Mouse (Mus musculus): Measurements from ENCODE around the gene Pdcd6ip.
A peak's percentile ranks its signal among the peaks of the same experiment; 100 is the strongest.
"Not testable (repeated sequence)": the region's sequence is repeated elsewhere in the genome, so short reads cannot be mapped to it uniquely, and the experiment has no call there.

Gene Pdcd6ip

GRCm38 (mm10) chr9:113707481-113708360, at the start of gene Pdcd6ip:
Gene Pdcd6ip (minus strand): TSS chr9:113708259.
- DNase-seq = peak; percentile 90

DNA sequence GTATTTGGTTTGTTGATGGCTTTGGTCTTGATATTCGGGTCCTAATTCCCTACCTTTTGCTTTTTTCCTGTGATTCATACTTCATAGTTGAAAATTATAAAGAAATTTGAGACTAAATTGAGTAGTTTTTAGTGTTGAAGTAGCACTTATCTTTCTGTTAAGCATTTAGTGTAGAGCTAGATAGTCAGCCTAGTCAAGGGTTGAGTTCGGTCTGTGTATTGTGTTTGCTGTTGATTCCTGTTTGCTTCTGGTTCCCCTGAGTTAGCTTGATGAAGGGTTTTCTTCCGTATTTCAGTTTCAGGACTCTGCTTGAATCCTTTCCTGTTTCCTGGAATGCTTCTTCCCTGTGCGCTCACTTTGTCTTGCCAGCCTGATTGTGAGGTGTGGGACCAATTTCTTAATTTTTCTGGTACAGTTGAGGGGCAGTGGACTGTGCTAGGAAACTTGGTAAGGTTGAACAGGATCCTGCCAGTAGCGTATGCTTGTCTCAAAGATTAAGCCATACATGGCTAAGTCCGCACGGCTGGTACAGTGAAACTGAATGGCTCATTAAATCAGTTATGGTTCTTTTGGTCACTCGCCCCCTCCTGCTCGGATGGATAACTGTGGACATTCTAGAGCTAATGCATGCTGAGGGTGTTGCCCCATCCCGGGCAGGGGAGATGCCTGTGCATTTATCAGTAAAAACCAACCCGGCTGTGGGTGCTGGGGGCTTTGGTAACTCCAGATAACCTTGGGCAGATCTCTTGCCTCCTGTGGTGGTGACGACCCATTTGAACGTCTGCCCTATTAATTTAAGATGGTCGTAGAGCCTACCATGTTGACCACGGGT, 48.0 kb upstream of the Pdcd6ip start:
- no peak for DNase-seq

GRCm38 (mm10) chr9:113749356-113749755, 41.3 kb upstream of the Pdcd6ip start:
- DNase-seq = peak; percentile 59

- DNase-seq = no peak
These were observed 35.2 kb upstream of the Pdcd6ip start for GRCm38 (mm10) chr9:113743291-113743690.

DNA sequence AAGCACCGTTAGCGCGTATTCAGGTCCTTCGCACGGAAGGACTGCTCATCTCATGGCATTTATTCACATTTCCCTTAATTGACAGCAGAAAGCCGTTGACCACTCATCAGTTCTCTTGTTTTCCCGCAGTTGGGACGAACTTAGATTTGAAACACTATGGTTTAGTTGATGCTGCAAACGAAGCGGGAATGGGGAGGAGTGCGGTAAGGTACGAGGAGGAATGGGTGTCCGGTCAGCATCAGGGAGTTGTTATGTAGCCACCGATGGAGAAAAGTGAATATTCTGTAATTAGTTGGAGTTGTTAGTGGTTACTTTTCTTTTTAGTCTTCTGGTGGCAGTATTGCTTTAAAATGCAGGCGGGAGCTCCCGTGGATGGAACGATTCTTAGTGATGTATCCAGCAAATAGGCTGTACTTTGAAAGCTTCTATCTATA, 34.3 kb upstream of the Pdcd6ip start:
- peak; percentile 15 for DNase-seq

DNA sequence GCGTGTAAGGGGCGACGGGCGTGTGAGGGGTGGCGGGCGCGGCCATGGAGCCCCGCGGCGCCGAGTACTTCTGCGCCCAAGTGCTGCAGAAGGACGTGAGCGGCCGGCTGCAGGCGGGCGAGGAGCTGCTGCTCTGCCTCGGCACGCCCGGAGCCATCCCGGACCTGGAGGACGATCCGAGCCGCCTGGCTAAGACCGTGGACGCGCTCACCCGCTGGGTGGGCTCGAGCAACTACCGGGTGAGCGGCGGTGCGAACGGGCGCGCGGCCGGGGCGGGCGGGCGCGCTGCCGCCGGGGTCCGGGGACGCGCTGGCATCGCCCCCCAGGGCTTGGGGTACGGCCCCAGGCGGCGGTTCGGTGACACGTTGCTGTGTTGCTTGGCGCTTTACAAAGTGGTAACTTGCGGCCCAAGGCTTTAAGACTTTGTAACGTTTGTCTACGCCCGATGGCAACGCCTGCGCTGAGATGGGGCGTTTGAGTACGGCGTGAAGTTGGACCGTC, 33.6 kb upstream of the Pdcd6ip start:
- peak; percentile 20 for DNase-seq

- DNase-seq = peak; percentile 80
These were observed 33.1 kb upstream of the Pdcd6ip start, which contains the start of gene Clasp2 for GRCm38 (mm10) chr9:113741108-113741636. Gene Clasp2 (plus strand): TSS chr9:113741473.

GRCm38 (mm10) chr9:113738941-113739340, 30.9 kb upstream of the Pdcd6ip start:
- DNase-seq = peak; percentile 31

- DNase-seq = no peak
These were observed 30.0 kb upstream of the Pdcd6ip start for GRCm38 (mm10) chr9:113738021-113738420.

GRCm38 (mm10) chr9:113735920-113736319, 27.9 kb upstream of the Pdcd6ip start:
- DNase-seq = no peak

DNA sequence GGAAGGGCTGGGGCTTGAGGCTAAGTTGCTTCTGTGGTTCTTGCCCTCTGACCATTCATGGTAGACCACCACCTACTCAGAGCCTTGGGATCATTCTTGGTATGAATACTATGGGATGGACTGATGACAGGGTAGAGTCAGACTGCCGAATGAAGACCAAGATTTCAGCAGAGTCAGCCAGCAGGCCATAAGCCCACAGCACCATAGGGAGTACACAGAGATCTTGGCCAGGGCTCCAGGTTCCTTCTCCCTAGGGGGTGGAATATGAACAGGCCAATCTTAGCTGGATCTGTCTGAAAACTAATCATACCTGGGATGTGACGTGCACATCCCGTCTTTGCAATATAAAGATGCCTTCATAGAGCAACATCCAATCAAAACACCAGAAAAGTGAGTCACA, 23.5 kb upstream of the Pdcd6ip start:
- no peak for DNase-seq

- DNase-seq = no peak
These were observed 19.1 kb upstream of the Pdcd6ip start for GRCm38 (mm10) chr9:113726991-113727680.

DNA sequence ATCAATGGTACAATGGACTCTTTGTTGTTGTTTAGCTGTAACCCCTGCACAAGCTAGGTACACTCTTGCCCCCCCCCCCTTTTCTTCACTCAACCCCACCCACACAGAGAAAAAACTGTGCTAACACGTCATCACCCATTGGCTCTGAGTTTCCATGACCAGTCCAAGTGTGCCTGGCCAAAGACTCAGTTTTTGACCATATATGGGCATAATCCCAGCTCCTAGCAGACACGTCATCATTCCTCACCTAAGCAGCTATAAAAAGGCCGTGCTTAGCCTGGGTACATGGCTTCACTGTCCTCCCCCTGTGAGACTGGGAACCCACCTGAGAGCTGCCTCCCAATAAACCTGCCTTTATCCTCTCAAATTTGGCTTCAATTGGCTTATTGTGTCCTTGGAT, 18.1 kb upstream of the Pdcd6ip start:
- no peak for DNase-seq

DNA sequence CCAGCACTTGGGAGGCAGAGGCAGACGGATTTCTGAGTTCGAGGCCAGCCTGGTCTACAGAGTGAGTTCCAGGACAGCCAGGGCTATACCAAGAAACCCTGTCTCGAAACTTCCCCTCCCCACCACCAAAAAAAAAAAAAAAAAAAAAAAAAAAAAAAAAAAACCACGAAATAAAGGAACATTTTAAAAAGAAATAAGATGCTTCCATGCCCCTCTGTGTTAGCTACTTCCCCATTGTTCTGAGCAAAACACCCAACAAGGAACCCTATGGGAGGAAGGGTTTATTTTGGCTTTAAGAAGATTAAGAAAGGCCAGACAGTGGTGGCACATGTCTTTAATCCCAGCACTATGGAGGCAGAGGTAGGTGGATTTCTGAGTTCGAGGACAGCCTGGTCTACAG, 17.6 kb upstream of the Pdcd6ip start:
- DNase-seq = not testable (repeated sequence)

GRCm38 (mm10) chr9:113724646-113725045, 16.6 kb upstream of the Pdcd6ip start:
- no peak for DNase-seq

DNA sequence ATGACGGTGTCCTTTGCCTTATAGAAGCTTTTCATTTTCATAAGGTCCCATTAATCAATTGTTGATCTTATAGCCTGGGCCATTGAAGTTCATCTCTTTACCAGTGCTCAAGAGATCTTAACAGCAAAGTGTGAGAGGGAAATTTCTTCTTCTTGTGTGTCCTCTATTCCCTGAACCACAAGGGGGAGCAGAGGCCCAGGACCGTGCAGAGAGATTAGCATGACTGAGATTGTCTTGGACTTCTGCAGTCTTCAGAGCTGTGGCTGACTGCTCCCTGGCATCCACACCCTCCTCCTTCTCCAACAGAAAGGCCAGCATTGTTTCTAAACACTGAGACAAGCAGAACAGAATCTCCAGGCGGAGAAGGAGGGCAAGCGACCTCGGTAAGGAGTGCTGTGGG, 11.0 kb upstream of the Pdcd6ip start:
- DNase-seq = no peak

DNA sequence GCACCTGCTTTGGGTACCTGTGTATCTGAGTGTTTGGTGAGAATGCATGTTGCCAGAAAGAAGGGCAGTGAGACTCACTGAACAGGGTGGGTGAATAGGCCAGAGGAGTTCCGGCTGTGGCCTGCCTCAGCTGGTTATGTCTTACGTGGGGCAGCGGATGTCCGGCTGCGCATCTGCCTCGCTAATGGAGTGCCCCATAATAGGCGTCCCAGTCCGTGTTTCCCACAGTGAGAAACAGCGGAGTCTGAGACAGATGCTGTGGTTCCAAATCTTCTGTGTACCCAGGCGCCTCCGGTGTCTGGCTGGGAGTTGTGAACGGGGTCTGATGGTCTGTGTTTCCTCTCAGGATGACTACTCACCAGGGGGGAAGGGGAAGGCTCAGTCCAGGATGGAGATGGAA, 2.8 kb upstream of the Pdcd6ip start:
- no peak for DNase-seq

- no peak for DNase-seq
These were observed 562 bp upstream of the Pdcd6ip start for GRCm38 (mm10) chr9:113708361-113709280.

DNA sequence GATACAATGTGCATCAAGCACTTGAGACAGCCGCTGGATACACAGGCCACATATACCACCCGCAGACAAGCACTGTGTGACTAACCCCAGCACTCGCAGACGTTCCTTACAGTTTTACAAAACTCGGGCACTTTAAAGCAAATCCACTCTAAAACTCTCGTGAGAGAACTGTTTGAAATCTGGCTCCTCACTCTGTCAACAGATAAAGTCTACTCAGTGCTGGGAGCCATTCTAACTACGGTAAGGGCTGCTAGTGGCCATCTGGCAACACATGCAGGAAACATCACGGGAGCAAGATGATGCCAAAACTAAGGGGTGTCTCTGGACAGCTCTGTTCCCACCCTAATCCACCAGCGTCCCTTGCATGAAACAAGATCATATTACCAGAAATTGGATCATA, 1.2 kb downstream of the Pdcd6ip start:
- peak; percentile 3 for DNase-seq

- no peak for DNase-seq
These were observed 2.0 kb downstream of the Pdcd6ip start for GRCm38 (mm10) chr9:113706108-113706507.

DNA sequence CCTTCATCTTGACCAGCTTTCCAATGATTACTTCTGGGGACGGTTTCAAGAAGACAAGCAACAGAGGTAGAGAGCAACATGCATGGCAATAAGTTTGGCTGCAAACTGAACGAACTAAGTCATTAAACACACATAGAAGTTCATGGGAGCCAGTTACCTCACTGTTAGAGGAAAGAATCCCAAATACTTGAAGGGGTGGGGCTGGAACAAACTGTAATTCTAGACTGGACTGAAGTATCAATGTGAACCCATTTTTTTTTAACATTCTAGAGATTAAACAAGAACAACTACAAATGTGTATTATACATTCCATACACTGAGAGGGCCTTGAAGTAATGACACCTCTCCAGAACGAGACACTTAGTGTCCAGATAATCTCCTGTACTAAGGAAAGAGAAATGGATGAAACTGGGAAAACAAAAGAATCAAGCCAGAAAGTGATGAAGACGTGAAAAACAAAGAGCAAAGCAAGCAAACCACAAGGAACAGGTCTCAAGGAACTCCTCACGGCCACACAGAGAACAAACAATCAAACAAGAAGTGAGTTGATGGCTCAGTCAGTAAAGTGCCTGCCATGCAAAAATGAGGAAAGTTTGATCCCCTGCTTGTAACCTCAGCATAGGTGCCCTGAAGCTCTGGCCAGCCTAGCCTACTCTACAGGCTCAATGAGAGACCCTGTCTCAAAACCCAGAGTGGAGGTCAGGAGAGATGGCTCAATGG, 6.5 kb downstream of the Pdcd6ip start:
- DNase-seq = no peak

Measured in kidney, adult 11 months (tissue).